Mouse (Mus musculus): ENCODE results near the gene Klhl23.

The Klhl23 gene

DNA sequence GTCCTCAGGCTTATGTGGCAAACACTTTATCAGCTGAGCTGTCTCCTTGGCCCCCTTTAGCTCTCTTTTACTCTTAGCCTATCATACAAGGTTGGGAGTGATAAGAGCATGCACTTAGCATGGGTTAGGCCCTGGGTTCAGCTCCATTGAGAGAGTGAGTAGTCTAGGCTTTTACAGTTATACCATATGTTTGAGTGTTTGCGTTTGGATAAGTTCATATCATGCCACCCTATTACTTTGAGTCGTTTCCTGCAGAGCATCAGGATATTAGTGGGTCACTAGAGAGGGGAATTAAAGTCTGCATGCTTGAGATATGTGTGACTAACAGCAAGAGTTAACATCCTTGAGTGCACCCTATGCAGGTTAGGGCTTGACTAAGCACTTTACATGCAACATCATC is 7.9 kb downstream of the Klhl23 start:
- DNase-seq (ENCODE audit: low read depth in 1 of 2, low spot score in 2 of 2): no peak

DNA sequence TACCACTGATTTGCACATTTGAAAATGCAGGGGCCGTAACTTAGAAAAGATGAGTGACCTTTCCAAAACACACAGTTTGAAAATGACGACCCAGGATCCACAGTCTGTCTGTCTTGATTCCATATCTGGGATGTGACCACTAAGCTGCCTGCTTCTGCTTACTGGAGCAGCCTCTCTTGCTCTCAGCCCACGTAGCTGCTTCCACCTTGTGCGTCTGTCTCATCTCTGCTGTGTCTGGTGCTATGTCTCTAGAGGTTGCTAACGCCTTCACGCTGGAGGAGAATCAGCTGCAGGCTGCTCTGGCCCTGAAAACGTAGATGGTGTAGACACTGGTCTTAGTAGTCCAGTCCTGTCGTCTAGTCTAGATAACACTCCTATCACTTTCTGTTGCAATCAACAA is 8.4 kb downstream of the Klhl23 start:
- DNase-seq (ENCODE audit: low read depth in 1 of 2, low spot score in 2 of 2): no peak

DNA sequence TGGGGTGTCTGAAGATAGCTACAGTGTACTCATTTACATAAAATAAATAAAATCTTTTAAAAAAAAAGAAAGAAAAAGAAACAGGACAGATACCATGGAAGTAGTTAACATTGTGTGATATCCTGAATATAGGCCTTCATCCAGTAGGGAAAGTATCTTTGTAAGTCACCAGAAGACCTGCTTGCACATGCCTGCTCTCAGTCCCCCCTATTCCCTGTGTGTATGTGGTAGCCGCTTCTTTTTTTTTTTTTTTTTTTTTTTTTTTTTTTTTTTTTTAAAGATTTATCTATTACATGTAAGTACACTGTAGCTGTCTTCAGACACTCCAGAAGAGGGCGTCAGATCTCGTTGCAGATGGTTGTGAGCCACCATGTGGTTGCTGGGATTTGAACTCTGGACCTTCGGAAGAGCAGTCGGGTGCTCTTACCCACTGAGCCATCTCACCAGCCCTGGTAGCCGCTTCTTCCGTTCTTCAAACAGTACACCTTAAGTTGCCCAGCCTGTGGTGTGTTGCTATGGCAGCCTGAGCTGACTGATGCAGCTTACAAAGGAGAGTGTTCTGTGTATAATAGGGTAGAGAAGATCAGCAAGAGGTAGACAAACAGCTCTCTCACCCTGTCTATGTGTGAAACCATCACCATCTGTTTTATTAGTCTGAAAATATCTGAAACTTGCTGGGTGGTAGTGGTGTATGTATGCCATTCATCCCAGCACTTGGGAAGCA is 15.7 kb downstream of the Klhl23 start:
- no peak for DNase-seq (ENCODE audit: low read depth in 1 of 2, low spot score in 2 of 2)

DNA sequence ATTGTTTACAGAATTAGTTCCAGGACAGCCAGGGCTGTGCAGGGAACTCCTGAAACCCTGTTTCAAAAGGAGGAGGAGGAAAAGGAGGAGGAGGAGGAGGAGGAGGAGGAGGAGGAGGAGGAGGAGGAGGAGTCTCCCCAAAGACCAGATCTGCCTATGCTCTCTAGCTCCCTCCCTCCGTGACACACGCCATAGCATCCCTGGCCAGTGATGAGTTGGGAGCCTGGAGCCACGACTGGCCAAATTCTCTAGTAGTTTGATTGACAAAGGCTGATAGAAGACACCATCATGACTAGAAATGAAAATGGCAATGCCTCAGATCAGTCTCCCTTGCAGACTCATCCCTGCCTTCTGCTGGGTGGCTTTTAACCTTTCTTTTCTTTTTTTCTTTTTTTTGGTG is 16.3 kb downstream of the Klhl23 start:
- DNase-seq (ENCODE audit: low read depth in 1 of 2, low spot score in 2 of 2): no peak

DNA sequence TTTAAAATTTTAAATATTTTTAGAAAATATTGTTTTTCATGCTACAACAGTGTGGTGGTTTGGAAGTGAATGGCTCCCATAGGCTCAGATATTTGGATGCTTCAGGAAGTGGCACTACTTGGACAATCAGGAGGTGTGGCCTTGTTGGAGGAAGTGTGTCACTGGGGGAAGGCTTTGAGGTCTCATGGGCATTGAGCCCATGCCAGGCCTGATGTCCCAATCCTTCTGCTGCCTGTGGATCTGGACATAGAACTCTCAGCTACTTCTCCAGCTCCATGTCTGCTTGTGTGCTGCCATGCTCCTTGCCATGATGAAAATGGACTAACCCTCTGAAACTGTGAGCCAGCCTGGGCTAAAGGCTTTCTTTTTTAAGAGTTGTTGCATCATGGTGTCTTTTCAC is 17.0 kb downstream of the Klhl23 start:
- DNase-seq (ENCODE audit: low read depth in 1 of 2, low spot score in 2 of 2): no peak

DNA sequence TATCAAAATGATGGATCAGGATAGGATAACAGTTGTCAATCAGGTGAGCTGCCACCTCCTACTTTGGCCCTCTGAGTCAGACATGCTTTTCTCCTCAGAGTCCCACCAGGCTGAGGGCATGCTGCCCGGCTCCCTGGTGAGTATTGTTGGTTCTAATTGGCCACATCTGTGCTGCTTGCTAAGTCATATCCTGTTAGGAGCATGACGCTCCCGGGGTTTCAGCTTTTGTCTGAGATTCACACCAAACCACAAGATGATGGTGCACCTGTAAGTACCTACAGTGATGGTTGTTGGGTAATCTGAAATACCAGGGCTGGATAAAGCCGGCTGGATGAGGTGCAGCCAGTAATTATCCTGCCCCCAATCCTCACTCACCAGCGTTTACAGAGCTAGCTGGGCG is 18.5 kb downstream of the Klhl23 start:
- DNase-seq (ENCODE audit: low read depth in 1 of 2, low spot score in 2 of 2): no peak

DNA sequence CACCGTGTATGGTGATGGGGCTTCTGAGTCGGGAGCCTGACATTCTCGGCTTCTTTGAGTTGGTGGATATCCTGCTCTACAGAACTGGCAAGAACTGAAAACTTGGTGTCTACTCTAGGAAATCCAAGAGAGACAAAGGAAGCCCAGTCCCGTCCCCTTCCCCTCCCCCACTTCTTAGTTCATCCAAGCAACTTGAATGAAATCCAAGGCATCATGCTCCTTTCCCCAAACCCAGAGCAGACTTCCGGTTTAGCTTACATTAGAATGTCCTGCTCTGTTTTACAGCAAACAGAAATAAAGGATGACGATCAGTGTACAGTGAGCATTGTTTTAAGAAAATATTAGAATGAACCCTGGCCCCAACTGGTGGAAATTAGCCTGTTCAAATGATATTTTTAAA is 27.5 kb downstream of the Klhl23 start:
- DNase-seq (ENCODE audit: low read depth in 1 of 2, low spot score in 2 of 2): no peak

DNA sequence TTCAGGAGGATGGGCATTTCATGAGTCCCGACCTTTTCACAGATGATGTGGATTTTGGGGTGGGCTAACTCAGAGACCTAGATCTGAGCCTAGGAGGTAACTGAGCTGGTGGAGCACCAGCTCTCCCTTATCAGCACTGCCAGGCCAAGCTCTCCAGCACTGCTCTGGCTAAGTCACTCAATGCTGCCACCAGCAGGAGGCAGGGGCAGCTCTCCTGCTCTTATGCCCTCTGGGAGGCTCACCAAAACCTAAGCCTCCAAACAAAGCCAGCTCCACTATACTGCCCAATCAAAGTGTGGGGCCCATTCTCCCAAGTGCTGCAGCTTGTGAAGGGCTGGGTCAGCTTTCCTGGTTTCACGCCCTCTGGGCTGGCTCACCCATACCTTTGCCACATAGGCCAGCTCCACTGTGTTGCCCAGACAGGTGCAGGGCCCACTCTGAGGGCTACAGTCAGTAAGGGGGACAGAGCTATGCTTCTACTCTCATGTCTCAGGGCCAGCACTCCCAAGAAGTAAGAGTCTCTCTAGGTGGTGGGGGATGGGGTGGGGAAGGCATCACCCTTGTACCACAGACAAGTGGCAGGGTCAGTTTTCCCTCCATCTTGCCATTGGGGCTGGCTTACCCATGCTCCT is 29.8 kb downstream of the Klhl23 start:
- DNase-seq (ENCODE audit: low read depth in 1 of 2, low spot score in 2 of 2): no peak

DNA sequence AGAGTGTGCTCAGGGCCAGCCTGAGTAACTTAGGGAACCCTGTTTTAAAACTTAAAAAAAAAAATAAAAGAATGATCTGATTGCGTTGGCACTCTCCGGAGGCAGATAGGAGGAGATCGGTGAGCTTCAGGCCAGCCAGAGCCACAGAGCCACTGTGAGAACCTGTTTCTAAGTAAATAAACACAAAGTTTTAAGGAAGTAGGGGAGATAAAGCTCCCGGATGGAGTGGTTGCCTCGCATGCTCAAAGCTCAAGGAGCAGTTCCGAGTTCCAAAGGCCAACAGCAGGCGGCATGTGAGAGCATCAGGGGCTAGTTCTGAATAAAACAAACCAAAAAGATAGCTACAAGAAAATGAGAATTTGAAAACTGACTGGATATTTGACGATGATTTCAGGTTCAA is 34.6 kb downstream of the Klhl23 start:
- DNase-seq (ENCODE audit: low read depth in 1 of 2, low spot score in 2 of 2): no peak

DNA sequence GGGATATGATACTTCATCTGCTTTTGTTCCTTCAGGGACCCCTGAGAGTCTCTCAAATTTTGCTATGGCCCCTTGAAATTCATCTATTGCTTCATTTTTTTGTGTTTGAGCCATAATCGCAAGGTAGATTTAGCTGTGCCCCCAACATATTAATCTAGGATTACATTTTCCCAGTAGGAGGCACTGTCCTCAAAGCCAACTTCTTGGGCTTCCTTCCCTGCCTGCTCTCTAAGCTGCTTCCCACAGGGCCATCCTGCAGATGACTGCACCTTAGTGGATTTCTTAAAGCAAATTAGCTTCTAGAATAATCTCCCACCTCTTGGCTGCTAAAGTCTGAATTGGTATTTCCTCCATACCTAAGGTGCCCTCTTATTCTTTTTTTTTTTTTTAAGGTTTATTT is 36.1 kb downstream of the Klhl23 start:
- no peak for DNase-seq (ENCODE audit: low read depth in 1 of 2, low spot score in 2 of 2)

DNA sequence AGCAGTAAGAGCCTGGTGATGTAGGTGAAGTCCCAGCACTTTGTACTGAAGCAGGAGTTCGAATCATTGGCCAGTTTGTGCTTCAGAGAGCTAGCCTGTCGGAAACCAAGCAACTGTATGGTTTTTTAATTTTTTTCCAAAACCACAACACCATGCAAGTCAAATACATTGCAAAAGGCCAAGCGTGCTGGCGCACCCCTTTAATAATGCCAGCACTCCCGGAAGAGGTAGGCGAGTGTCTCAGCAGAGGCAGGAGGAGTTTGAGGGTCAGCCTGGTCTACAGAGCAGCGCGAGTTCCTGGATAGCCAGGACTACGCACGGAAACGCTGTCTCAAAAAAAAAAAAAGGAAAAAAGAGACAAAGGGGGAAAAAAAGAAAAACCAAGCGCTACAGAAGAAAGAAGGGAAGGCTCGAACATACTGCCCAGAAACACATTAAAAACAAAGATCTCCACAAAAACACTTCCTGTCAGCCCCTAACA is 39.3 kb downstream of the Klhl23 start:
- no peak for DNase-seq (ENCODE audit: low read depth in 1 of 2, low spot score in 2 of 2)

DNA sequence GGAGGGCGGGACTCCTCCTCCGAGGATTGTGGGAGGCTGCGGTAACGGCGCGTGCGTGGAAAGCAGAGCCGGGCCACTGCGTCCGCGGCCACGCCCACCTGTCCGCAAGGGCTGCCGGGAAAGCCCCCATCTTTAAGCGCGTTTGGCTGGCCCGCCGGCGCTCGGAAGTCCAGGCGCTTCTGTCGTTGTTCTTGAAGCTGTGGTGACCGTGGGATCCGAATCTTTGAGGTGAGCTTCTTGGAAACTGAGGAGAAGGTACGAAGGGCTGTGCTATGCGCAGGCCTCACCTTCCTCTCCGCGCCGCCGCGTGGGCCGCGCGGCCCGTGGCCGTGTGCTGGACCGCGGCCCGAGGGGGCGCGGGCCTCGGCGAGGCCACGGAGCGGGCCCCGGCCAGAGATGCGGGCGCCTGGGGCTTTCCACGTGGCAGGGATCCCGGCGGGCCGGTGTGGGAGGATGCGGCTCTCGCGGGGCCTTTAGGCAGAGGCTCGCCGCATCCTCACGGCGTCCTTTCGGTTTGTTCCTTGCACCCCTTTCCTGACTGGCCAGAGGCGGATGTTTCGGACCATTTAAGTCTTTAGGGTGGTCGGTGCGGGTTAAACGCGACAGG is 39.8 kb downstream of the Klhl23 start, which contains the start of gene Ssb:
TSS of gene Ssb (plus strand) at position 78 of the 607 bp plus-strand sequence.
- DNase-seq (ENCODE audit: low read depth in 1 of 2, low spot score in 2 of 2): peak; percentile 73 to 85

DNA sequence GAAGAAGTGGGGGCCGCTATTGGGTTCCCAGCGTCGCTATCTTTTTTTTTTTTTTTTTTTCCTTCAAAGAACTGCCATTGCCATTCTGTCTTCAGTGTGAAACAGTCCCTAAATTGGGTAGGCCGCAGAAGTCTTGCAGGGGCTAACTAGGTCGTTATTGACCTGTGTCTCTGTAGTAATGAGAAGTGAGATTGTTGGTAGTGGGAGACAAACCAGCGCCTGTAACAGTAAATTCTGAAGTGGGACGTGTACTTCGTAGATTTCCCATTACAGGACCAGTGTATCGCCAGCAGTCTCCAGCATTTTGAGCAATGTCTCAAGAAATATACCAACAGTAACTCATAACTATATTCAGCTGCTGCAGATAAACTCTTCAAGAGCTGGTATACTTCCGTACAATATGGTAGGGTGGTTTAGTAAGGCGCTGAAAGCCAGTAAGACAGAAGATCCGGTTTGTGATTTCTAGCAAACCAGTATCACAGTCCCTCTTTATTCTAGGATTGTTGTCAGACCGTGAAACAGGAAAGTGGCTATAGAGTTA is 40.4 kb downstream of the Klhl23 start:
- DNase-seq (ENCODE audit: low read depth in 1 of 2, low spot score in 2 of 2): no peak

DNA sequence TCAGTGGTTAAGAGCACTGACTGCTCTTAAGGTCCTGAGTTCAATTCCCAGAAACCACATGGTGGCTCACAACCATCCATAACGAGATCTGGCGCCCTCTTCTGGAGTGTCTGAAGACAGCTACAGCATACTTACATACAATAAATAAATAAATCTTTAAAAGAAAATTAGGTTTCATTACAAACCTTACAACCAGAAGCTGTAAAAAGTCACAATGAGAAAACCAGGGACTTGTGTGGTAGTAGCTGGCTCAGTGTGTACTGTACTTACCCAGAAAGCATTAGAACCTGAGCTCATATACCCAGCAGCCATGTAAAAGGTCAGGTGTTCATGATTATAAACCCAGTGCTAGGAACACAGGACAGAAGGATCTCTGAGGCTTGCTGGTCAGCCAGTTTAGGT is 62.2 kb downstream of the Klhl23 start:
- DNase-seq (ENCODE audit: low read depth in 1 of 2, low spot score in 2 of 2): no peak

DNA sequence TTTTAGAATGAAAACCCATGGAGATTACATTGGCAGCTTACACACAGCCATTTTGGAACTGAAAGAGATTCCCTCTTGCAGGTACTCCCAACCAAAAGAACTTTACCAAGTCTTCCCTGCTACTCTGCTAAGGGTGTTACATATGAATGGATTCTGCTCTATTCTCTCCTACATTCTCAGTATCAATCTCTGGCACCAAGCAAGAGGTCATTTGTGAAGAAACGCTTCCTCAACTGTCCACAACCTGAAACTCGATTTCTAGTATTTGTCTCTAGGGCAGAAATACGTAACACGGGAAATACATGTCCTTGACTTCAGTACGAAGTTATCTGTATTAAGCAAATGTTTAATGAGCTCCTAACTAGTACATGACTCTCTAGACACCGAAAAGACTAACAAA is 62.8 kb downstream of the Klhl23 start:
- no peak for DNase-seq (ENCODE audit: low read depth in 1 of 2, low spot score in 2 of 2)

DNA sequence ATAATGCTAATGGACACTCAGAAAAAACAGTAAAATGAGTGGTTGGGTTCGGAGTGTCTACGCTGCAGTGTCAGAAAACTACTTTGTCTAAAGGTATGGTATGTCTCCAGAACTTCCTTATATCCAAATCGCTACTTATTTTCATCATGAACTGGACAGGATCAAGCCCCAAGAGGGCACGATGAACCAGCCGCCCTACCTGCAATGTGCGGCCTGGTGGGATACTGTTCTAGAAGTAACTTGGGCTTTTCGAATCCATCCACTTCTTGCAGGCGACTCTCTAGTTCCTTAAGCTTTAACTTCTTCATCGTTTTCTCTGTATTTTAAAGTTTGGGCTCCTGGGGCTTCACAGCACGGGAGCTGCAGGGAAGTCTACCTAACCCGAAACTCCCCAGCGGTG is 63.3 kb downstream of the Klhl23 start:
- no peak for DNase-seq (ENCODE audit: low read depth in 1 of 2, low spot score in 2 of 2)

DNA sequence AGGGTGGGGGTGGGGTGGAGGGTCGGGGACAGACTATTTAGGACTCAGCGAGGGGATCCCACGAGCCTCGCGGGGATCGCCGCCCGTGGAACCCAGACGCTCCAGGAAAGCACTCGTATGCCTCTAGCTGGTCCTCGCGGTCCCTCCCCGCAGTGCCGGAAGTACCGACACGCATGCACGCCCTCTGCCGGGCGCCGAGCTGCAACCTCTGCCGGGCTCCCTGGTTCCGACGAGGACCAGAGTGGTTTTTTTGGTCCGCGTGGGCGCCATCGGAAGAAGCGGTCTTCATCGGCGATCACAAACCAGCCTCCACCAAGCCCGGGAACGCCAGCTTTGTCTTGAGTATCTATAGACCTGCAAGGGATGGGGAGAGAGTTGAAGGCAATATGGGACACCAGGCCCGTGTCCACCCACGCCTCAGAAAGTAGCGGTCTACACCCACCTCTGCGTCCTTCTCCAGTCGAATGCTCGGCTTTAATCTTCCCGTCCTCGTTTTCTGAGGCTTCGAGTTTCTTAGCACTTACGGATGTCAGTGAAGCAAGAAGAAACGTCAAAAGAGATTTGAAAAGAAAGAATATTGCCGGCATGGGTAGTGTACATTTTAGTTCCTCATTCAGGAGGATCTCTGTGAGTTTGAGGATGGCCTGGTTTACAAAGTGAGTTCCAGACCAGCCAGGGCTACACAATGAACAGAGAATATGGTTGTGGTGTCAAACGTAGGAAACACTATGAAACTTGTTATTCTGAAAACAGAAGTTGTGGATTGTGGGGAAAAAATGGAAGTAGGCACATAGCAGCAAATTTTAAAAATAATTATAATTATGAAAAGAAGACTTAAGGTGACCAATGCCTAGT is 63.9 kb downstream of the Klhl23 start, which contains the start of gene Mettl5:
TSS of gene Mettl5 (minus strand) at position 165 of the 855 bp plus-strand sequence.
- DNase-seq (ENCODE audit: low read depth in 1 of 2, low spot score in 2 of 2): peak in 1 of 2 experiments; percentile 75
